Mouse (Mus musculus) heart, embryonic 15.5 days (tissue): ENCODE results near the gene Il1rl2. TPM values are rescaled to one million over a fixed set of nuclear protein-coding genes. Genes with fewer than 3 reads are reported as not detected.

Experiments
- ATAC-seq: fragments of 200-750 bp; cut with Nextera tagmentation; replicated peaks from 2 replicates; pipeline ENCODE4 v1.8.0; 2017; ENCODE audit warnings: low read depth, moderate TSS enrichment; ENCODE audit not compliant: insufficient number of reproducible peaks, insufficient read depth, low FRiP score
- H3K27ac ChIP-seq: fragments of 300-500 bp; sonication (generic); 2 replicates; pipeline ENCODE4 v1.5.1; 2015; ENCODE audit warnings: mild to moderate bottlenecking, inconsistent platforms
- H3K27me3 ChIP-seq: fragments of 300-500 bp; sonication (generic); 2 replicates; pipeline ENCODE4 v1.6.1; 2015; ENCODE audit warnings: inconsistent platforms
- H3K36me3 ChIP-seq: fragments of 300-500 bp; sonication (generic); 2 replicates; pipeline ENCODE4 v1.6.1; 2015; ENCODE audit warnings: mild to moderate bottlenecking, inconsistent platforms
- H3K4me1 ChIP-seq: fragments of 300-500 bp; sonication (generic); replicated peaks from 2 replicates; pipeline ENCODE4 v1.6.1; 2015; ENCODE audit warnings: inconsistent platforms
- H3K4me2 ChIP-seq: fragments of 300-500 bp; sonication (generic); 2 replicates; pipeline ENCODE4 v1.6.1; 2015; ENCODE audit warnings: inconsistent platforms, mild to moderate bottlenecking, moderate library complexity
- H3K4me3 ChIP-seq: fragments of 300-500 bp; sonication (generic); 2 replicates; pipeline ENCODE4 v1.5.1; 2015; ENCODE audit warnings: mild to moderate bottlenecking, inconsistent platforms
- H3K9ac ChIP-seq: fragments of 300-500 bp; sonication (generic); 2 replicates; pipeline ENCODE4 v1.6.1; 2015; ENCODE audit warnings: mild to moderate bottlenecking, inconsistent platforms
- H3K9me3 ChIP-seq: fragments of 300-500 bp; sonication (generic); replicated peaks from 2 replicates; pipeline ENCODE4 v1.6.1; 2016; ENCODE audit warnings: inconsistent platforms
- WGBS: fragments of 180-500 bp; shearing (Covaris S2); methylation state at CpG from one replicate; pipeline ENCODE4 v1.1.7; 2015; ENCODE audit warnings: mixed read lengths; 5-methylcytosine and 5-hydroxymethylcytosine counted together
- polyA plus RNA-seq: library from polyadenylated mRNA; unstranded; fragments of >200 nt; fragmentation: Nextera tagmentation; extraction: Ambion mirVana; gene quantifications from 2 replicates; pipeline ENCODE4 v1.2.1, GENCODE M21; 2015

The Il1rl2 gene
- polyA plus RNA-seq, 1 experiment from 2014 or later, result 4.4 TPM

GRCm38 (mm10) chr1:40414863-40415656 lies 90.7 kb downstream of the Il1rl2 start:
- Histone ChIP-seq H3K4me2 (no peak overlapping the region), H3K27me3 (no peaks in the 10 kb centered on the region), H3K9me3 (no peaks in the 10 kb centered on the region), H3K4me3 (no peak overlapping the region), H3K27ac (no peak overlapping the region), H3K4me1 (no peaks in the 10 kb centered on the region), H3K9ac (no peak overlapping the region), H3K36me3 (no peaks in the 10 kb centered on the region)
- WGBS, result 43% methylated on average over 7 of the region's 7 CpGs
- no peak for ATAC-seq

GRCm38 (mm10) chr1:40417034-40417433 lies 92.6 kb downstream of the Il1rl2 start:
- Histone ChIP-seq H3K27me3 (no peaks in the 10 kb centered on the region), H3K27ac (no peak overlapping the region), H3K36me3 (no peaks in the 10 kb centered on the region), H3K9ac (no peak overlapping the region), H3K9me3 (no peaks in the 10 kb centered on the region), H3K4me2 (no peak overlapping the region), H3K4me3 (no peak overlapping the region), H3K4me1 (no peaks in the 10 kb centered on the region)
- ATAC-seq, result no peak
- 90% methylated on average over 2 of the region's 2 CpGs for WGBS

Other genes starting within 250 kb of the Il1rl2 start
- gene Il1r1, start 99.5 kb upstream of the Il1rl2 start, polyA plus RNA-seq, result 7.0 and 8.7 TPM in 2 replicates
- 0.74 and 1.3 TPM in 2 replicates for gene Il1rl1, start 105.0 kb downstream of the Il1rl2 start, polyA plus RNA-seq
- 0.25 and 0.37 TPM in 2 replicates for gene Il18r1, start 140.9 kb downstream of the Il1rl2 start, polyA plus RNA-seq
- gene Il18rap, start 190.8 kb downstream of the Il1rl2 start, polyA plus RNA-seq, result 0.14 and 0.36 TPM in 2 replicates